Mouse (Mus musculus) lung, embryonic 16.5 days (tissue): ENCODE results near the gene Ccdc115. TPM values are rescaled to one million over a fixed set of nuclear protein-coding genes. Genes with fewer than 3 reads are reported as not detected.
"Not testable (repeated sequence)": the region's sequence is repeated elsewhere in the genome, so short reads cannot be mapped to it uniquely, and the experiment has no call there.

Experiments
- ATAC-seq: fragments of 200-750 bp; cut with Nextera tagmentation; 2 replicates; pipeline ENCODE4 v1.8.0; 2017; ENCODE audit warnings: low read depth, mild to moderate bottlenecking, moderate library complexity
- H3K27ac ChIP-seq: fragments of 300-500 bp; sonication (generic); 2 replicates; pipeline ENCODE4 v1.5.1; 2014; ENCODE audit warnings: mild to moderate bottlenecking, control low read depth, low read length
- H3K27me3 ChIP-seq: fragments of 300-500 bp; sonication (generic); 2 replicates; pipeline ENCODE4 v1.6.1; 2014; ENCODE audit warnings: low read depth, low read length, mixed read lengths; ENCODE audit not compliant: control insufficient read depth, insufficient read depth
- H3K36me3 ChIP-seq: fragments of 300-500 bp; sonication (generic); 2 replicates; pipeline ENCODE4 v1.6.1; 2014; ENCODE audit warnings: low read length; ENCODE audit not compliant: control insufficient read depth, insufficient read depth
- H3K4me1 ChIP-seq: fragments of 300-500 bp; sonication (generic); replicated peaks from 2 replicates; pipeline ENCODE4 v1.6.1; 2014; ENCODE audit warnings: low read length, mixed read lengths; ENCODE audit not compliant: control insufficient read depth, insufficient read depth
- H3K4me2 ChIP-seq: fragments of 300-500 bp; sonication (generic); 2 replicates; pipeline ENCODE4 v1.6.1; 2014; ENCODE audit warnings: low read depth, low read length, control low read depth
- H3K4me3 ChIP-seq: fragments of 300-500 bp; sonication (generic); 2 replicates; pipeline ENCODE4 v1.5.1; 2014; ENCODE audit warnings: mild to moderate bottlenecking, low read length, control low read depth
- H3K9ac ChIP-seq: fragments of 300-500 bp; sonication (generic); 2 replicates; pipeline ENCODE4 v1.6.1; 2014; ENCODE audit warnings: low read length, control low read depth
- H3K9me3 ChIP-seq: fragments of 300-500 bp; sonication (generic); 2 replicates; pipeline ENCODE4 v1.6.1; 2016; ENCODE audit warnings: low read length; ENCODE audit not compliant: control insufficient read depth
- WGBS: fragments of 180-500 bp; shearing (Covaris S2); extraction: QIAGEN DNeasy Blood & Tissue Kit; methylation state at CpG from one replicate; pipeline ENCODE4 v1.1.7; 2014; 5-methylcytosine and 5-hydroxymethylcytosine counted together
- polyA plus RNA-seq: library from polyadenylated mRNA; unstranded; fragments of >200 nt; fragmentation: Nextera tagmentation; extraction: Ambion mirVana; gene quantifications from 2 replicates; pipeline ENCODE4 v1.2.1, GENCODE M21; 2015

The Ccdc115 gene
- polyA plus RNA-seq, 1 experiment from 2014 or later, result 50.8 TPM

DNA sequence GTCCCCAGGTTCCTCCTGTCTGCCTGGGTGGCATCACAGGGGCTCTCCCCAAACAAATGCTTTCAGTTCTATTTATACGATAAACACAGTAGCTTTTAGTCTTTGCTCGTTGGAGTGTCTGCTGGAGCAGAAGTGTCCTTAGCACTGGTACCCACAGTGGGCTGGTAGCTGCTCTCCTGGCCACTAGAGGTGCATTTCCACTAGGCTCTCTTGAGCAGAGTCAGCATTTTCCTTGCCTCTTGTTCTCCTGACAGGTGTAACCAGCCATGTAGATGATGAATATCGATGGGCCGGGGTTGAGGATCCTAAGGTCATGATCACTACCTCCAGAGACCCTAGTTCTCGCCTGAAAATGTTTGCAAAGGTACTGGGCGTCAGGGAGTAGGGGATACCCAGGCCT lies 3.7 kb upstream of the Ccdc115 start:
- no peak for ATAC-seq
- WGBS, result 88% methylated on average over 6 of the region's 6 CpGs
- peaks cover 13% of the 10 kb centered on the region for H3K4me1 ChIP-seq
- H3K4me2 ChIP-seq, result no peak overlapping the region
- peaks cover 34% of the 10 kb centered on the region for H3K36me3 ChIP-seq
- no peaks in the 10 kb centered on the region for H3K27me3 ChIP-seq
- H3K27ac ChIP-seq, result no peak overlapping the region
- no peak overlapping the region for H3K9ac ChIP-seq
- no peaks in the 10 kb centered on the region for H3K9me3 ChIP-seq
- H3K4me3 ChIP-seq, result no peak overlapping the region

DNA sequence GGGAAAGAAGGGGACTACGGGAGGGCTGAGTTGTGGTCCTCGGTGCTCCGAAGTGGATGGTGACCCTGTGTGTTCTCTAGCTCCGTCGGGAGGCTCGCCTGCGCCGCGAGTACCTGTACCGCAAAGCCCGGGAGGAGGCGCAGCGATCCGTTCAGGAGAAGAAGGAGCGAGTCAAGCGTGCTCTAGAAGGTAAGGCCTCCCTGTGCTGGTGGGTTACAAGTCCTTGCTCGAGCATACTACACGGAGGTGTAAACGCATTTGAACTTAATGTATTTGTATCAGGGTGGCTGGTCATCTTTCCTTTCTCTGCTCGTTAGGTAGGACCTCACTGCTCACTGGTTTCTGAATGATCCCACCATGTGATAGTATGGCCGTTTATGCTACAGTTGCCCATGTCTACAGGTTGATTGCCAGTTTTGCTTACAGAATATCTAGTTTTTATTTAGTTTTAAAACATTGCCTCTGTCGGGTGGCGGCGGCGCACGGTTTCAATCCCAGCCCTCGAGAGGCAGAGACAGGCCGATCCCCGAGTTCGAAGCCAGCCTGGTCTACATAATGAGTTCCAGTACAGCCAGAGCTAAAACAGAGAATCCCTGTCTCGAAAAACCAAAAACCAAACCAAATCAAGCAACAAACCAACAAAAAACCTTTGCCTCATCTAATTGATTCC lies 624 bp upstream of the Ccdc115 start:
- H3K4me1 ChIP-seq, result peaks cover 13% of the 10 kb centered on the region
- no peaks in the 10 kb centered on the region for H3K9me3 ChIP-seq
- no peaks in the 10 kb centered on the region for H3K27me3 ChIP-seq
- peak overlapping the region; percentile 87 for H3K4me3 ChIP-seq
- peak overlapping the region; percentile 83 for H3K4me2 ChIP-seq
- H3K36me3 ChIP-seq, result peaks cover 26% of the 10 kb centered on the region
- peak; percentile 34 for ATAC-seq
- H3K9ac ChIP-seq, result peak overlapping the region; percentile 77
- WGBS, result 7% methylated on average over 31 of the region's 31 CpGs
- peak overlapping the region; percentile 60 for H3K27ac ChIP-seq

DNA sequence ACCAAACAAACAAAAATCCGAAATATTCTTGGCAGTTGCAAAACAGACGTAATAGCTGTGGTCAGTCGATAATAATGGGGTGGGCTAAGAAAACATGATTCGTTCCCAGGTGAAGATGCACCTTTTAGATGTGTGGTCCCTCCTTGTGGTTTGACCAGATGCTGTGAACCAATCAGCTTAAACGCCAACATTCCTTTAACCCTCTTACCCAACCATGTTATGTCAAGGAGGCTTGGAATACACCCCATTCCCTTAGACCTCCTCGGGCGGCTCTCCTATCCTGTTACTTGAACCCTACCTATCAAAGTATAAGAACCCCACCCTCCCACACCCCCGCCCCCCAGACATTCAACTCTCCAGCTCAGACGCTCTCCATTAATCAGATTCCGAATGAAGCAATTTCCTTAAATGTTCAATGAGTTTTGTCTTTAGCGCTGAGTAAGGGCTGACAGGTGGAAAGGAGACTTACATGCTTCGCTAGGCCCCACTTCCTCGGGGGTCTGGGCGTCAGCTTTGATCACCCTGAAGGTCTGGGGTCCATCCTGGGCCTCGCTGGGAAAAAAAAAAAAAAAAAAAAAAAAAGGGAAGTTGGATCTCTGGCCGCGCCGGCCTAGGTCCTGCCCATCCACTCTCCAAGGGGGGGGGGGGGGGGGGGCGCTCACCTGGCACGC lies 956 bp downstream of the Ccdc115 start:
- H3K4me2 ChIP-seq, result peak overlapping the region; percentile 86
- no peak for ATAC-seq
- H3K27me3 ChIP-seq, result no peaks in the 10 kb centered on the region
- H3K9ac ChIP-seq, result peak overlapping the region; percentile 74
- peaks cover 17% of the 10 kb centered on the region for H3K4me1 ChIP-seq
- H3K9me3 ChIP-seq, result no peaks in the 10 kb centered on the region
- WGBS, result 36% methylated on average over 15 of the region's 20 CpGs
- H3K27ac ChIP-seq, result no peak overlapping the region
- peaks cover 16% of the 10 kb centered on the region for H3K36me3 ChIP-seq
- H3K4me3 ChIP-seq, result peak overlapping the region; percentile 87

DNA sequence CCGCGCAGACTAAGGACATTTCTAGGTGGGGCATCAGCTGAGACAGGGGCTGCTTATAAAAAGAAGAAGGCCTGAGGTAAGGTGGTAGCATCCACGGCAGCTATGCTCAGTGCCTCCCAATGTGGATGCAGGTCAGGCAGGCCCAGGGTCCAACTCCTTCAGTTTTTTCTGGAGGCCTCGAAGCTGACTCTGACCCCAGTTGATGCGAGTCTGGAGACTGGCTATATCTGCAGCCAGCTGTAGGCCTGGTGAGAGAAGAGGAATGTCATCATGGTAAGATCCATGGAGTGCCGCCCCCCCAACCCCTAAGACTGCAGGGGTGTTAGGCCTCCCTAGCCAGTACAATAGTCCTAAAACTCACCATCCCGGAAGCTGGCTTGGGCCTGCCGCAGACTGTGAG lies 2.1 kb downstream of the Ccdc115 start:
- peaks cover 19% of the 10 kb centered on the region for H3K4me1 ChIP-seq
- H3K9ac ChIP-seq, H3K4me2 ChIP-seq, H3K27ac ChIP-seq, H3K9me3 ChIP-seq, H3K27me3 ChIP-seq, ATAC-seq, H3K36me3 ChIP-seq, H3K4me3 ChIP-seq: not testable (repeated sequence)
- 91% methylated on average over 8 of the region's 8 CpGs for WGBS

DNA sequence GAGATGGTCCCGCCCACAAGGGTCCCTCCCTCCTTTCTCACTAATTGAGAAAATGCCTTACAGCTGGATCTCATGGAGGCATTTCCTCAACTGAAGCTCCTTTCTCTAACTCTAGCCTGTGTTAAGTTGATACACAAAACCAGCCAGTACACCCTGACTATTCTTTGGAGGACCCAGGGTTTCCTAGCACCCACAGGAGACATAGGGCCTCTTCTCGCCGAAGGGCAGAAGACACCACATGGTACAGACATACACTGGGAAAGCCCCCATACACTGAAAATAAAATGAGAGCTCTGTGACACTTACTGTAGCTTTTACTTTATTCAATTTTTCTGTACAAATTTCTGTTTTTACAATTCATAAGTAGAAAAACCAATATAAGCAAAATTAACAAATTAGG lies 3.1 kb downstream of the Ccdc115 start:
- no peak overlapping the region for H3K4me2 ChIP-seq
- peaks cover 4% of the 10 kb centered on the region; the same call in 1 of the 2 replicates for H3K36me3 ChIP-seq
- peaks cover 19% of the 10 kb centered on the region for H3K4me1 ChIP-seq
- no peak for ATAC-seq
- 89% methylated on average over 3 of the region's 3 CpGs for WGBS
- no peak overlapping the region for H3K9ac ChIP-seq
- H3K4me3 ChIP-seq, result no peak overlapping the region
- H3K27me3 ChIP-seq, result no peaks in the 10 kb centered on the region
- no peak overlapping the region for H3K27ac ChIP-seq
- H3K9me3 ChIP-seq, result peaks cover 11% of the 10 kb centered on the region

DNA sequence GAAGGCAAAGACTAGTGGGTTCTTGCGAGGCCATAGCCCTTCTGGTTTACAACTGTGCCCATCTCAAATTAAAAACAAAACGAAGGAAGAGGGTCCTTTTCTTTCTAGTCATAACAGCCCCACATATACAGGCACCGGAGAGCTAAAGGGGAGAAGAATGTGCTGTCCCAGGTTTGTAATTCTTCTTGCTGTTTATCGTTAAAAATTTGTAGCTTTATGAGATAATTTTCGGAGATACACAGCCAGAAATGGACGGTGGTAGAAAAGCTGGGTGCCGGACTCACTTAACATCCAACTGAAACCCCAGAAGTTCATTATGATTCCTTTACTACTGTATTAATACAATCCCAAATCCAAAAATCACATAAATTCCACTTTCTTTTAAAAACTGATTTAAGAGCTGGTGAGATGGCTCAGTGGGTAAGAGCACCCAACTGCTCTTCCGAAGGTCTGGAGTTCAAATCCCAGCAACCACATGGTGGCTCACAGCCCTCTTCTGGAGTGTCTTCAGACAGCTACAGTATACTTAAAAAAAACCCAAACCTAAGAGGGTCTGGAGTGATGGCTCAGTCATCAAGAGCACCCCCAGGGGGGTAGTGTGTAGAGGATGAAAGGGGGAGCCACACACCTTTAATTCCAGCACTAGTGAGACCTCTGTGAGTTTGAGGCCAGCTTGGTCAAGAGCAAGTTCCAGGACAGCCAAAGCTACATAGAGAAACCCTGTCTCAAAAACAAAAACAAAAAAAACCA lies 3.9 kb downstream of the Ccdc115 start:
- ATAC-seq, result no peak
- peaks cover 13% of the 10 kb centered on the region for H3K36me3 ChIP-seq
- peak overlapping the region; percentile 68 for H3K4me2 ChIP-seq
- peaks cover 20% of the 10 kb centered on the region for H3K9me3 ChIP-seq
- no peaks in the 10 kb centered on the region for H3K27me3 ChIP-seq
- peak overlapping the region; percentile 70 for H3K27ac ChIP-seq
- peaks cover 14% of the 10 kb centered on the region for H3K4me1 ChIP-seq
- peak overlapping the region; percentile 73 for H3K9ac ChIP-seq
- H3K4me3 ChIP-seq, result peak overlapping the region; percentile 72
- WGBS, result 28% methylated on average over 8 of the region's 8 CpGs

DNA sequence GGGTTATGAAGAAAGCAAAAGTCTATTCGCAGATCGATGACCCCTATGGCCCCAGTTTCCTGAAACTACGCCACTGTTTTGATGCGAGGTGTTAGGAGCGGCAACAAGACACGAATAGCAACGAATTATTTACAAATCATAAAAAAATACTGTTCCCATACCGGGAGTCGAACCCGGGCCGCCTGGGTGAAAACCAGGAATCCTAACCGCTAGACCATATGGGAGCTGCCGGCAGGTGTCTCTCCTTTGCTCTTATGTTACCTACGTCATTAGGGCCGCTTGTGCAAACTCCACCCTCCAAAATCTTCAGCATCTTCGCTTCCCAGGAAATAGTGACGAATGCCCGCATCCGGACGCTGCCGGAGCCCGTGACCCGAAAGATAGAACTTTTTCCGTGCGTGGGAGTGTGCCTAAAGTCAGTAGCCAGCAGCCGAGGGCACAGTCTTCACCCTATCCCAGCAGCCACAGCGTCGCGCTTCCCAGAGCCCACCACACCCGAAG lies 4.8 kb downstream of the Ccdc115 start:
- Histone ChIP-seq H3K4me1 (peaks cover 11% of the 10 kb centered on the region), H3K36me3 (peaks cover 18% of the 10 kb centered on the region), H3K27me3 (no peaks in the 10 kb centered on the region), H3K9ac (peak overlapping the region; percentile 73), H3K4me2 (peak overlapping the region; percentile 68), H3K27ac (peak overlapping the region; percentile 70), H3K4me3 (peak overlapping the region; percentile 72), H3K9me3 (peaks cover 24% of the 10 kb centered on the region)
- 0 out of 2 replicates have a peak, but pooled peaks have one; percentile 4 for ATAC-seq
- WGBS, result under 1% methylated on average over 30 of the region's 30 CpGs

DNA sequence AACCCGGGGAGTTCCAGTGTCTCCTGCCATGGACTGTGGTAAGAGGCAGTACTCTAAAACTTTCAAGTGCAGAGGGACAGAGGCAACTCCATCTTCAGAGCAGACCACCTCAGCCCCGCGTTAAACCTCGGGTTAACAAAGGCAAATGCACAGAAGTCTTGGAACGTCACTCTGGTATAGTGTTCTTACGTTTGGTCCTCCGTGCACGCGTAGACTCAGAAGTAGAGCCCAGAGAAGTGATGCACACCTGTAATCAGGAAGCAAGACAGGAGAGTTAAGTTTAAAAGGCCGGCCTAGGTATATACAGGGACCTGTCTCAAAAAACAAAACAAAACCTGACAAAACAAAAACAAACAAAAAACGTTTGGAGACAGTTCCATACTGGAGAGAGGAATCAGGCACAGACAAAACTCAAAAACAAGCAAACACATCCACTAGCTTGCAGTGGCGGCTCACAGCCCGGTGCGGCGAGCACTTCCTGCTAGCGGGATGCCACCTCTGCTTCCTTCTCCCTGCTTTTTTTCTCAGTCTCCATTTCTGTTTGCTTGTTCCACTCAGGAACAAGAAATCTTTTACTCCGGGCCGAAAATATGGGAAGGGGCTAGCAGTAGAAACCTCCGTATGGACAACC lies 5.5 kb downstream of the Ccdc115 start:
- H3K4me2 ChIP-seq, result peak overlapping the region; percentile 68
- H3K4me3 ChIP-seq, result peak overlapping the region; percentile 72
- peaks cover 18% of the 10 kb centered on the region for H3K36me3 ChIP-seq
- H3K4me1 ChIP-seq, result peaks cover 11% of the 10 kb centered on the region
- peak overlapping the region; percentile 25 for H3K27ac ChIP-seq
- no peaks in the 10 kb centered on the region for H3K27me3 ChIP-seq
- H3K9me3 ChIP-seq, result peaks cover 28% of the 10 kb centered on the region
- 12% methylated on average over 19 of the region's 19 CpGs for WGBS
- ATAC-seq, result 0 out of 2 replicates have a peak, but pooled peaks have one; percentile 6
- peak overlapping the region; percentile 53 for H3K9ac ChIP-seq
